In genomic region chr12:80394045-80394444, GRCm38 (mm10) we compare ENCODE assay signal across 11 mouse cellular contexts. TPM values are rescaled to one million over a fixed set of nuclear protein-coding genes. Genes with fewer than 3 reads are reported as not detected.
DNase-seq lines count a peak whose midpoint lies in the region; TF ChIP-seq lines count a peak whose summit lies in the region.
"Had no signal": no experiment of that assay in that cellular context is flagged by ENCODE, and none has a peak within 500 bp of the region (broad histone marks: within the 10 kb centered on the region; RNA-seq: fewer than 3 reads in every experiment).

No protein-coding gene starts in this region.

- TF ChIP-seq CTCF in thymus, adult 2 months (IDR thresholded peaks at IDR 0.05; ENCODE audit: borderline replicate concordance, control insufficient read depth, extremely low read depth, insufficient read depth, low read length, poor library complexity), result no peak

- H3K27ac ChIP-seq in thymus, adult 2 months (ENCODE audit: control insufficient read depth, insufficient read depth, low read length), result no peak overlapping the region
- H3K27ac ChIP-seq: liver, embryonic 13.5 days; midbrain, embryonic 10.5 days; neural tube, embryonic 13.5 days had no signal

- intact Hi-C loops in heart, postnatal 25 days (cut with DNase I), result loop anchor here (5.0 kb wide), 1 partner anchor 38 kb away; no protein-coding TSS in a partner anchor

- no peak overlapping the region for H3K4me3 ChIP-seq in thymus, adult 2 months (ENCODE audit: control insufficient read depth, insufficient read depth, low read length)
- H3K4me3 ChIP-seq: liver, embryonic 13.5 days; midbrain, embryonic 10.5 days; neural tube, embryonic 13.5 days had no signal

- DNase-seq in adrenal gland, postnatal 10 days, result peak; percentile 52
- no peak for DNase-seq in adrenal gland, adult 8-10 months
- DNase-seq in heart, postnatal 4 days, result peak; percentile 47
- DNase-seq in heart, postnatal 25 days (ENCODE audit: low spot score), result no peak
- peak; percentile 42 for DNase-seq in thymus, adult 2 months
- DNase-seq in thymus, postnatal 0 days (ENCODE audit: low spot score), result no peak
- DNase-seq in neural tube, embryonic 10.5 days (ENCODE audit: extremely low spot score, low spot score), result no peak
- no peak for DNase-seq in embryo, embryonic 11 days
- DNase-seq: liver, embryonic 13.5 days had no signal

- no peaks in the 10 kb centered on the region for H3K27me3 ChIP-seq in thymus, adult 2 months (ENCODE audit: control insufficient read depth, insufficient read depth, low read length)
- H3K27me3 ChIP-seq: liver, embryonic 13.5 days; neural tube, embryonic 13.5 days had no signal

- H3K36me3 ChIP-seq in thymus, adult 2 months (ENCODE audit: control insufficient read depth, insufficient read depth, low read length), result peaks cover 28% of the 10 kb centered on the region

- H3K4me1 ChIP-seq in thymus, adult 2 months (replicated peaks; ENCODE audit: control insufficient read depth, insufficient read depth, low read length), result no peaks in the 10 kb centered on the region
- H3K4me1 ChIP-seq: liver, embryonic 13.5 days; midbrain, embryonic 10.5 days; neural tube, embryonic 13.5 days had no signal

- no peak for TF ChIP-seq POLR2A in thymus, adult 2 months (IDR thresholded peaks at IDR 0.05; ENCODE audit: control insufficient read depth, extremely low read depth, insufficient read depth, low read length, poor library complexity)

- 97% methylated on average over 2 of the region's 2 CpGs for WGBS in thymus, adult 2 months

RNA-seq across cellular contexts. Expression of gene Dcaf5, which starts 42.4 kb away (rescaled TPM):
- total RNA-seq in adrenal gland, postnatal 10 days (2021), result 10 to 100 TPM; 30.9 to 35.0 TPM
- 10 to 100 TPM; 37.0 to 46.5 (median 41.6) TPM for total RNA-seq in adrenal gland, adult 8-10 months (2022)
- 10 to 100 TPM; 36.3 to 37.3 TPM for total RNA-seq in heart, postnatal 4 days (2021)
- total RNA-seq in heart, postnatal 25 days (2021), result 10 to 100 TPM; 33.0 to 35.4 TPM
- 31.9 and 34.8 TPM in 2 replicates for polyA plus RNA-seq in thymus, adult 2 months (2012; rRNA removed)
- polyA plus RNA-seq in thymus, postnatal 0 days (2015; fragmentation: Nextera tagmentation; extraction: Ambion mirVana), result 8.9 TPM in 2 replicates

Comparison
In these comparisons a context has a peak if more than half of its experiments do, and no peak if none do; other contexts are left out.
1. DNase-seq: peak in adrenal gland, postnatal 10 days (single experiment), heart, postnatal 4 days (single experiment) and thymus, adult 2 months (single experiment); none in adrenal gland, adult 8-10 months (single experiment), heart, postnatal 25 days (single experiment), thymus, postnatal 0 days (single experiment), neural tube, embryonic 10.5 days (single experiment) and embryo, embryonic 11 days (single experiment).